Mouse (Mus musculus) lung, embryonic 16.5 days (tissue): ENCODE measurements around the gene Tm6sf2. TPM values are rescaled to one million over a fixed set of nuclear protein-coding genes. Genes with fewer than 3 reads are reported as not detected.
"Not testable (repeated sequence)": the region's sequence is repeated elsewhere in the genome, so short reads cannot be mapped to it uniquely, and the experiment has no call there.

ENCODE experiments used
- ATAC-seq: fragments of 200-750 bp; cut with Nextera tagmentation; 2 replicates; pipeline ENCODE4 v1.8.0; 2017; ENCODE audit warnings: low read depth, mild to moderate bottlenecking, moderate library complexity
- H3K27ac ChIP-seq: fragments of 300-500 bp; sonication (generic); 2 replicates; pipeline ENCODE4 v1.5.1; 2014; ENCODE audit warnings: mild to moderate bottlenecking, control low read depth, low read length
- H3K27me3 ChIP-seq: fragments of 300-500 bp; sonication (generic); 2 replicates; pipeline ENCODE4 v1.6.1; 2014; ENCODE audit warnings: low read depth, low read length, mixed read lengths; ENCODE audit not compliant: control insufficient read depth, insufficient read depth
- H3K36me3 ChIP-seq: fragments of 300-500 bp; sonication (generic); 2 replicates; pipeline ENCODE4 v1.6.1; 2014; ENCODE audit warnings: low read length; ENCODE audit not compliant: control insufficient read depth, insufficient read depth
- H3K4me1 ChIP-seq: fragments of 300-500 bp; sonication (generic); replicated peaks from 2 replicates; pipeline ENCODE4 v1.6.1; 2014; ENCODE audit warnings: low read length, mixed read lengths; ENCODE audit not compliant: control insufficient read depth, insufficient read depth
- H3K4me2 ChIP-seq: fragments of 300-500 bp; sonication (generic); 2 replicates; pipeline ENCODE4 v1.6.1; 2014; ENCODE audit warnings: low read depth, low read length, control low read depth
- H3K4me3 ChIP-seq: fragments of 300-500 bp; sonication (generic); 2 replicates; pipeline ENCODE4 v1.5.1; 2014; ENCODE audit warnings: mild to moderate bottlenecking, low read length, control low read depth
- H3K9ac ChIP-seq: fragments of 300-500 bp; sonication (generic); 2 replicates; pipeline ENCODE4 v1.6.1; 2014; ENCODE audit warnings: low read length, control low read depth
- H3K9me3 ChIP-seq: fragments of 300-500 bp; sonication (generic); 2 replicates; pipeline ENCODE4 v1.6.1; 2016; ENCODE audit warnings: low read length; ENCODE audit not compliant: control insufficient read depth
- WGBS: fragments of 180-500 bp; shearing (Covaris S2); extraction: QIAGEN DNeasy Blood & Tissue Kit; methylation state at CpG from one replicate; pipeline ENCODE4 v1.1.7; 2014; 5-methylcytosine and 5-hydroxymethylcytosine counted together
- polyA plus RNA-seq: library from polyadenylated mRNA; unstranded; fragments of >200 nt; fragmentation: Nextera tagmentation; extraction: Ambion mirVana; gene quantifications from 2 replicates; pipeline ENCODE4 v1.2.1, GENCODE M21; 2015

The Tm6sf2 gene
- polyA plus RNA-seq, 1 experiment from 2014 or later, result 0.94 TPM

DNA sequence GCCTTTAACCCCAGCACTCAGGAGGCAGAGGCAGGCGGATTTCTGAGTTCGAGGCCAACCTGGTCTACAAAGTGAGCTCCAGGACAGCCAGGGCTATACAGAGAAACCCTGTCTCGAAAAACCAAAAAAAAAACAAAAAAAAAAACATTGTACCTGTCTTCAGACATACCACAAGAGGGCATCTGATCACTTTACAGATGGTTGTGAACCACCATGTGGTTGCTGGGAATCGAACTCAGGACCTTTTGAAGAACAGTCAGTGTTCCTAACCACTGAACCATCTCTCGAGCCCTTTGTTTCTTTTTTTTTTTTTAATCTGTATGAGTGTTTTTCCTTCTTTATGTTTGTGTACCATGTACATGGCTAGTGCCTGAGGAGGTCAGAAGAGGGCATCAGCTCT, 22.3 kb upstream of the Tm6sf2 start:
- H3K9me3 ChIP-seq, H3K27ac ChIP-seq, H3K27me3 ChIP-seq, H3K4me1 ChIP-seq, H3K4me2 ChIP-seq, ATAC-seq, H3K4me3 ChIP-seq, H3K9ac ChIP-seq: not testable (repeated sequence)
- 93% methylated on average over 5 of the region's 5 CpGs for WGBS
- H3K36me3 ChIP-seq, result peaks cover 40% of the 10 kb centered on the region

DNA sequence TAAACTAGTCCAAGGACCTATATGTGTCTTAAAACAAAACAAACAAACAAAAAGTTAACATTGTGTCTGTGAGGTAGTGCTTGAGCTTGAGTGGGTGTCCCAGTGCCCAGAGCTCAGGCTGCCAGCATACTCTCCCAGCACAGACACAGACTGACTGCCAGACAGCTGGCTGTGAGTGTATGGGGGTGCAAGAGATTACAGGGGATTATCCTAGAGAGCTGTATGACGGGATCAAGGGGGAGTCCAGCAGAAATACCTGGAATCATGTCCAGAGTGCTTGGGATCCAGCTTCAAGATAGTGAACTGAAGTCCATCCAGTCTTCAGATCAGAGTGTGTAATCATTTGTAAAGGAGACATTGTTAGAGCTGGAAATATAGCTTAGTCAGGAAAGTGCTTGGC, 15.0 kb upstream of the Tm6sf2 start:
- H3K36me3 ChIP-seq, result peaks cover 44% of the 10 kb centered on the region
- H3K9me3 ChIP-seq, result no peaks in the 10 kb centered on the region
- H3K9ac ChIP-seq, result no peak overlapping the region
- 81% methylated on average over 1 of the region's 1 CpGs for WGBS
- no peak for ATAC-seq
- H3K27ac ChIP-seq, result no peak overlapping the region
- H3K4me3 ChIP-seq, result no peak overlapping the region
- no peaks in the 10 kb centered on the region for H3K4me1 ChIP-seq
- H3K27me3 ChIP-seq, result no peaks in the 10 kb centered on the region
- no peak overlapping the region for H3K4me2 ChIP-seq

DNA sequence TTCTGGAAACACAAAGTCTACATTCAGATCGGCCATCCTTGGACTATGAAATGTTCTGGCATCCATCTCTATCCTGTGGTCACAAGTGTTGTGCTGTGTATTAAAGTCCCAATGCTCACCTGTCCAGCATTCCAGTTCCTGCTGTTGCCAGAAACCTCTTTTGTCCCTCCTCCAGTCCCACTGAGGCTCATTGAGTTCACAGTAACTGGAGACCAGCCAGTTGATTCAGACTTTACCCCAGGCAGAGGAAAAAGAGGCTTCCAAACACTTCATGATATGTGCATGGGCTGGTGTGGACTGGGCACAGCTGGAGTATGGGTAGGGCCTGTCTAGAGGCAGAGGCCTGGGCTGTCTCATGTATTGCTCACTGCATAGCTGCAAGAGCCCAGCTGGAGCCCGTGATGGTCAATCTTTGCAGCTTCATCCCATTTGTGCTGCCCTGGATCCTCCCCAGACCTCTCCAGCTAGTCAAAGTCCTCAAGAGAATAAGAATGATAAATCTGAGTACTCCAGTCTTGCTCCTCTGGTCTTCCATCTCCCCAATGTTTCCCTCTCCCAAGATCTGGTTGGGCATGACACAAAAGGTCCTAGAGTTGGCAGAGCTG, 786 bp upstream of the Tm6sf2 start:
- H3K27ac ChIP-seq, result peak overlapping the region; percentile 39
- ATAC-seq, result peak; percentile 59

DNA sequence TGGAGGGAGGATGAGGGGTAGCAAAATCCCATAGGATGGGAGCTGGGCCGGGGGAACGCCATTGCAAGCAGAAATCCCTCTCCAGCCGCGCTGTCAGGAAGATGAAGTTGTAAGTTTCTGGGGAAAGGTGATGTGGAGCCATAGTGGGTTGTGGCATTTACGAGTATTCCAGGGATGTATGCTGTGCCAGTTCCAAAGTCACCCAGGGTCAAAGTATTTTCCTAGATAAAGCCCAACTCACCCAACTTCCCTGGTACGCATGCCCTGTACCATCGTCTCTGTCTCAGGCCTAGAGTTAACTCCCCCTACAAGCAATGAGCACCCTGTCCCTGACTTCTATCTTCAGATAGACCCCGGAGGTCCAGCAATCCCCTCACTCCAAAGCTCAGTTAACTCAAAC, 396 bp downstream of the Tm6sf2 start:
- 61% methylated on average over 8 of the region's 8 CpGs for WGBS
- Histone ChIP-seq H3K4me3 (peak overlapping the region; percentile 38; the same call in 1 of the 2 replicates), H3K9ac (peak overlapping the region; percentile 43; the same call in 1 of the 2 replicates)

More for the DNA sequence above, 786 bp upstream of the Tm6sf2 start:
- H3K36me3 ChIP-seq, result peaks cover 27% of the 10 kb centered on the region
- no peaks in the 10 kb centered on the region for H3K27me3 ChIP-seq
- H3K4me3 ChIP-seq, result no peak overlapping the region
- peaks cover 9% of the 10 kb centered on the region for H3K4me1 ChIP-seq
- peak overlapping the region; percentile 63; the same call in 1 of the 2 replicates for H3K4me2 ChIP-seq
- no peaks in the 10 kb centered on the region for H3K9me3 ChIP-seq
- 75% methylated on average over 2 of the region's 2 CpGs for WGBS
- H3K9ac ChIP-seq, result no peak overlapping the region

DNA sequence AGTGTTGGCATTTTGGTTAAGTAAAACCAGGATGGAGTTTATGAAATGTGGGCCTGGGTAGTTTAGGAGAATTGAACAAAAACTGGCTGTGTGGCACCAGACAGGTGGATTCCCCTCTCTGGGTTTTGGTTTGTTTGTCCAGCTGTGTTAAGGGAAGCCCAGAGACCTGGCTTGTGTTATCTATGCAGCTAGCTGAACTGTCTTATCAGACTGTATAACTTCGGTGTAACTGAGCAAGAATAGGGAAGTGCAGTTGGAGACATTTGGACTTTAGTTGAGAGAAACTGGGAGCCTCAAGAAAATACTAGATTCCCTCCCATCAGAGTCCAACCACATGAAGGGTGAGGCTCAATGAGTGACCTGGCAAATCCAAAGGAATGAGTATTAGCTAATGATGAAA, 958 bp downstream of the Tm6sf2 start:
- Histone ChIP-seq H3K4me2 (no peak overlapping the region), H3K27ac (no peak overlapping the region), H3K9ac (no peak overlapping the region), H3K4me3 (no peak overlapping the region), H3K4me1 (peaks cover 9% of the 10 kb centered on the region), H3K9me3 (no peaks in the 10 kb centered on the region), H3K36me3 (peaks cover 15% of the 10 kb centered on the region), H3K27me3 (no peaks in the 10 kb centered on the region)
- no peak for ATAC-seq
- WGBS, result 43% methylated on average over 1 of the region's 1 CpGs

More for the DNA sequence above, 396 bp downstream of the Tm6sf2 start:
- ATAC-seq, result no peak
- no peaks in the 10 kb centered on the region for H3K9me3 ChIP-seq
- H3K27ac ChIP-seq, result no peak overlapping the region
- peaks cover 19% of the 10 kb centered on the region for H3K36me3 ChIP-seq
- H3K4me2 ChIP-seq, result peak overlapping the region; percentile 63
- peaks cover 9% of the 10 kb centered on the region for H3K4me1 ChIP-seq
- no peaks in the 10 kb centered on the region for H3K27me3 ChIP-seq

DNA sequence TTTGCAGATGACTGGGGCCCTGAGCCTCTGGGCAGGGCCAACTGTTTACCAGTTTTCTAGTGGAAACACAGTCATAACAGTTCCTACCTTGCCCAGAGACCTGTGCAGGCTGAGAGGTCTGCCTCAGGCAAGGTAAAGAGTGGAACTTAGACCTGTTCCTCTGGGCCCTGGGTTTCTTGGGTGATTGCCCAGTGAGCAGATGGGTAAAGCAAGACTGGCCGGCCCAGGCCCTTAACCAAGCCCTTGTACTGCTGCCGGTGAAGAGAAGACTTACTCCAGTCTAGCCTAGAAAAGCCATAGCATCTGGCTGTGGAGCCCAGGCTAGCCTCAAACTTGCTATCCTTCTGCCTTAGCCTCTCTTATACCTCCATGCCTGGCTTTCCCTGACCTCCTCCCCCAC, 9.3 kb downstream of the Tm6sf2 start:
- no peak for ATAC-seq
- no peak overlapping the region for H3K4me2 ChIP-seq
- WGBS, result 91% methylated on average over 2 of the region's 2 CpGs
- no peaks in the 10 kb centered on the region for H3K36me3 ChIP-seq
- H3K27ac ChIP-seq, result no peak overlapping the region
- no peak overlapping the region for H3K9ac ChIP-seq
- H3K4me1 ChIP-seq, result peaks cover 10% of the 10 kb centered on the region
- no peak overlapping the region for H3K4me3 ChIP-seq
- H3K9me3 ChIP-seq, result no peaks in the 10 kb centered on the region
- H3K27me3 ChIP-seq, result peaks cover 51% of the 10 kb centered on the region

DNA sequence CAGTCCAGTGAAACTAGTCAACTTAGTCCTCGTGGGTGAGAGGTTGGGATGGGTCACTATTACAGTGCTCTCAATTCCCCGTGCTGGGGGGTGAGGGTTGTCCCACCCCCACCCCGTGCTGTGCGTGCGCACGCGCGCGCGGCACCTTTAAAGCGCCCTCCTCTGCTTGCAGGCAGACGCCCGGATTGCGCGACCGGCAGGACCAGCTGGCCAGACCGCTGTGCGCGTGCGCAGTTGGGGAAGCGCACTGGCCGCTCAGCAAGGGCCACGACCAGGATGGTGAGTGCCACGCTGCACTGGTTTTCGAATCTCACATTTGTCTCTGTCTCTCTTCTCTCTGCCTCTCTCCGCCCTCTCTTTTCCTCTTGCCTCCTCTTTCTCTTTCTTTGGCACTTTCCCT, 10.6 kb downstream of the Tm6sf2 start, which contains the start of gene Hapln4:
Gene Hapln4, plus strand, starts transcription at position 173 of the 400 bp plus-strand sequence.
- no peak within 1 kb of the TSS for H3K9ac ChIP-seq
- peaks cover 13% of the 10 kb centered on the region for H3K4me1 ChIP-seq
- H3K27ac ChIP-seq, result no peak within 1 kb of the TSS
- H3K4me2 ChIP-seq, result peak within 1 kb of the TSS; percentile 49
- ATAC-seq, result 0 out of 2 replicates have a peak, but pooled peaks have one; percentile 10
- H3K36me3 ChIP-seq, result no peaks in the 10 kb centered on the region
- H3K9me3 ChIP-seq, result no peaks in the 10 kb centered on the region
- peak within 1 kb of the TSS; percentile 36 for H3K4me3 ChIP-seq
- WGBS, result 2% methylated on average over 26 of the region's 26 CpGs
- H3K27me3 ChIP-seq, result peaks cover 64% of the 10 kb centered on the region

DNA sequence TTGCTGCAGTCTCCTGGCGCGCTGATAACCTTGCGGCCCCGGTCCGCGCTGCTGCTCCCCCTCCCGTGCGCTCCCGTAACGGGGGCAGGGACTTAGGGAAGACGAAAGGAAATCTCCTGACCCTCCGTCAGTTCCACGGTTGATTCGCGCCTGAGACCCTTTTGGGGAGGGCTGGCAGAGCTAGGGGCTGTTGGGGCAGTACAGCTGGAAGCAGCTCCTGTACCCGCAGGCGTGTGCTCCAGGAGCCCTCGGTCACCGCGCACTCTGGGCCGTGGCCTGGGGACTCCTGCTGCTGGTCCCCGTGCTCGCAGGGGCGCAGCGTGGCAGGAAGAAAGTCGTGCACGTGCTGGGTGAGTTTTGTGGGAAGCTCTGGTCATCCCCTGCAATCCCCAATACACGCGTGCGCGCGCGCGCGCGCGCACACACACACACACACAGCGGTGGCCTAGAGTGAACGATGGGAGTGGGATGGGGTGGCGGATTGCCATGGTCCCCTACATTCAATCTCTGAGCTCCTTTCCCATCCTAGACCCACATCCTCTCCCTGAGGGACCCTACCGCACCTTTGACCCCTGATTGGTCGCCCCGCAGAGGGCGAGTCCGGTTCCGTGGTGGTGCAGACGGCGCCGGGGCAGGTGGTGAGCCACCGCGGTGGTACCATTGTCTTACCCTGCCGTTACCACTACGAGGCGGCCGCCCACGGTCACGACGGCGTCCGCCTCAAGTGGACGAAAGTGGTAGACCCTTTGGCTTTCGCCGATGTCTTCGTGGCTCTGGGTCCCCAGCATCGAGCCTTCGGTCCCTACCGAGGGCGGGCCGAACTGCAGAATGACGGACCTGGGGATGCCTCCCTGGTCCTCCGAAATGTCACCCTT, 11.7 kb downstream of the Tm6sf2 start:
- no peaks in the 10 kb centered on the region for H3K9me3 ChIP-seq
- H3K36me3 ChIP-seq, result no peaks in the 10 kb centered on the region
- peak overlapping the region; percentile 49 for H3K4me2 ChIP-seq
- peaks cover 13% of the 10 kb centered on the region for H3K4me1 ChIP-seq
- H3K4me3 ChIP-seq, result peak overlapping the region; percentile 36
- WGBS, result 2% methylated on average over 71 of the region's 71 CpGs
- no peak overlapping the region for H3K27ac ChIP-seq
- no peak for ATAC-seq
- peaks cover 75% of the 10 kb centered on the region for H3K27me3 ChIP-seq
- H3K9ac ChIP-seq, result no peak overlapping the region

DNA sequence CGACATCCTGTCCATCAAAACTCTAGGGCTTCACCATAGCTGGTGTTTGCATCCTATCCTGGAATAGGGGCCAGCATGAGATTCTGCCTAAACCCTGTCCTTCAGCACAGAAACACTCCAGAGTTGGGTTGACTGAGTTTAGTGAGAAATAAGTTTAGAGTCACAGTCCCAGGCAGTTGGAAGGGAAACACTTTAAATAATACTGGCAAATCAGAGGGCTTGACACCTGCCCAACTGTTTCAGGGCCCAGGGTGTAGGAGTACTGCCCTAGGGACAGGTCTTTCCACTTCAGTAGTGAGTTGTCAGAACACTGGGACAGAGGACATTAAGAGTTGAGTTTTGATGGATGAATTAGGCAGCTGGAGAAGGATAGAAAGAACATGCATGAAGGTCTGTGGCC, 13.4 kb downstream of the Tm6sf2 start:
- Histone ChIP-seq H3K4me2 (no peak overlapping the region), H3K9me3 (no peaks in the 10 kb centered on the region), H3K27ac (no peak overlapping the region), H3K36me3 (no peaks in the 10 kb centered on the region), H3K9ac (no peak overlapping the region), H3K4me3 (no peak overlapping the region), H3K4me1 (peaks cover 13% of the 10 kb centered on the region), H3K27me3 (peaks cover 91% of the 10 kb centered on the region)
- no peak for ATAC-seq
- WGBS, result 31% methylated on average over 1 of the region's 1 CpGs
